Mouse (Mus musculus): Measurements from ENCODE around the gene Il4. TPM values are rescaled to one million over a fixed set of nuclear protein-coding genes. Genes with fewer than 3 reads are reported as not detected.

Il4 gene
- polyA plus RNA-seq, 1 experiment = not detected

GRCm38 (mm10) chr11:53588279-53588678 lies 30.2 kb downstream of the Il4 start:
- no peak overlapping the region for H3K4me3 ChIP-seq (ENCODE audit: control insufficient read depth, low read depth, low read length)
- no peaks in the 10 kb centered on the region for H3K27me3 ChIP-seq (ENCODE audit: control insufficient read depth, insufficient read depth, low read length)
- H3K36me3 ChIP-seq (ENCODE audit: control insufficient read depth, insufficient read depth, low read length) = peaks cover 8% of the 10 kb centered on the region
- no peak overlapping the region for H3K27ac ChIP-seq (ENCODE audit: control insufficient read depth, insufficient read depth, low read depth, low read length)
- TF ChIP-seq CTCF (IDR thresholded peaks at IDR 0.05; ENCODE audit: control insufficient read depth, insufficient read depth, insufficient replicate concordance, low read depth, low read length) (no peak), POLR2A (IDR thresholded peaks at IDR 0.05; ENCODE audit: control insufficient read depth, low read depth, low read length) (no peak)
- H3K4me1 ChIP-seq (ENCODE audit: control insufficient read depth, insufficient read depth, low read length) = no peaks in the 10 kb centered on the region

GRCm38 (mm10) chr11:53585510-53585909 lies 33.0 kb downstream of the Il4 start:
- Histone ChIP-seq H3K4me3 (ENCODE audit: control insufficient read depth, low read depth, low read length) (no peak overlapping the region), H3K27me3 (ENCODE audit: control insufficient read depth, insufficient read depth, low read length) (no peaks in the 10 kb centered on the region), H3K36me3 (ENCODE audit: control insufficient read depth, insufficient read depth, low read length) (peaks cover 8% of the 10 kb centered on the region), H3K4me1 (ENCODE audit: control insufficient read depth, insufficient read depth, low read length) (no peaks in the 10 kb centered on the region), H3K27ac (ENCODE audit: control insufficient read depth, insufficient read depth, low read depth, low read length) (no peak overlapping the region)
- TF ChIP-seq CTCF (IDR thresholded peaks at IDR 0.05; ENCODE audit: control insufficient read depth, insufficient read depth, insufficient replicate concordance, low read depth, low read length) (no peak), POLR2A (IDR thresholded peaks at IDR 0.05; ENCODE audit: control insufficient read depth, low read depth, low read length) (no peak)

GRCm38 (mm10) chr11:53584849-53585248 lies 33.6 kb downstream of the Il4 start:
- TF ChIP-seq POLR2A (IDR thresholded peaks at IDR 0.05; ENCODE audit: control insufficient read depth, low read depth, low read length) (no peak), CTCF (IDR thresholded peaks at IDR 0.05; ENCODE audit: control insufficient read depth, insufficient read depth, insufficient replicate concordance, low read depth, low read length) (no peak)
- Histone ChIP-seq H3K36me3 (ENCODE audit: control insufficient read depth, insufficient read depth, low read length) (peaks cover 8% of the 10 kb centered on the region), H3K4me1 (ENCODE audit: control insufficient read depth, insufficient read depth, low read length) (no peaks in the 10 kb centered on the region), H3K4me3 (ENCODE audit: control insufficient read depth, low read depth, low read length) (no peak overlapping the region), H3K27me3 (ENCODE audit: control insufficient read depth, insufficient read depth, low read length) (no peaks in the 10 kb centered on the region), H3K27ac (ENCODE audit: control insufficient read depth, insufficient read depth, low read depth, low read length) (no peak overlapping the region)

GRCm38 (mm10) chr11:53583151-53583550 lies 35.3 kb downstream of the Il4 start:
- peaks cover 6% of the 10 kb centered on the region for H3K36me3 ChIP-seq (ENCODE audit: control insufficient read depth, insufficient read depth, low read length)
- no peak overlapping the region for H3K27ac ChIP-seq (ENCODE audit: control insufficient read depth, insufficient read depth, low read depth, low read length)
- H3K27me3 ChIP-seq (ENCODE audit: control insufficient read depth, insufficient read depth, low read length) = no peaks in the 10 kb centered on the region
- H3K4me3 ChIP-seq (ENCODE audit: control insufficient read depth, low read depth, low read length) = no peak overlapping the region
- H3K4me1 ChIP-seq (ENCODE audit: control insufficient read depth, insufficient read depth, low read length) = no peaks in the 10 kb centered on the region
- TF ChIP-seq CTCF (IDR thresholded peaks at IDR 0.05; ENCODE audit: control insufficient read depth, insufficient read depth, insufficient replicate concordance, low read depth, low read length) (no peak), POLR2A (IDR thresholded peaks at IDR 0.05; ENCODE audit: control insufficient read depth, low read depth, low read length) (no peak)

- peaks cover 6% of the 10 kb centered on the region for H3K36me3 ChIP-seq (ENCODE audit: control insufficient read depth, insufficient read depth, low read length)
- no peaks in the 10 kb centered on the region for H3K4me1 ChIP-seq (ENCODE audit: control insufficient read depth, insufficient read depth, low read length)
- TF ChIP-seq CTCF (IDR thresholded peaks at IDR 0.05; ENCODE audit: control insufficient read depth, insufficient read depth, insufficient replicate concordance, low read depth, low read length) (no peak), POLR2A (IDR thresholded peaks at IDR 0.05; ENCODE audit: control insufficient read depth, low read depth, low read length) (no peak)
- H3K27me3 ChIP-seq (ENCODE audit: control insufficient read depth, insufficient read depth, low read length) = no peaks in the 10 kb centered on the region
- no peak overlapping the region for H3K4me3 ChIP-seq (ENCODE audit: control insufficient read depth, low read depth, low read length)
- H3K27ac ChIP-seq (ENCODE audit: control insufficient read depth, insufficient read depth, low read depth, low read length) = no peak overlapping the region
These were observed 37.9 kb downstream of the Il4 start for GRCm38 (mm10) chr11:53580562-53580961.

- TF ChIP-seq POLR2A (IDR thresholded peaks at IDR 0.05; ENCODE audit: control insufficient read depth, low read depth, low read length) = no peak; the same call in none of the 2 replicates
- no peak for TF ChIP-seq CTCF (IDR thresholded peaks at IDR 0.05; ENCODE audit: control insufficient read depth, insufficient read depth, insufficient replicate concordance, low read depth, low read length)
- Histone ChIP-seq H3K36me3 (ENCODE audit: control insufficient read depth, insufficient read depth, low read length) (peaks cover 1% of the 10 kb centered on the region), H3K27ac (ENCODE audit: control insufficient read depth, insufficient read depth, low read depth, low read length) (peak within 1 kb of the TSS; percentile 95), H3K27me3 (ENCODE audit: control insufficient read depth, insufficient read depth, low read length) (no peaks in the 10 kb centered on the region), H3K4me3 (ENCODE audit: control insufficient read depth, low read depth, low read length) (peak within 1 kb of the TSS; percentile 97), H3K4me1 (ENCODE audit: control insufficient read depth, insufficient read depth, low read length) (peaks cover 2% of the 10 kb centered on the region; the same call in 1 of the 2 replicates)
These were observed 51.0 kb downstream of the Il4 start, which contains the start of gene Kif3a for GRCm38 (mm10) chr11:53567224-53568014. TSS of gene Kif3a (plus strand) at chr11:53567379.

GRCm38 (mm10) chr11:53566646-53567045 lies 51.8 kb downstream of the Il4 start:
- Histone ChIP-seq H3K4me3 (ENCODE audit: control insufficient read depth, low read depth, low read length) (peak overlapping the region; percentile 97), H3K27ac (ENCODE audit: control insufficient read depth, insufficient read depth, low read depth, low read length) (peak overlapping the region; percentile 24; the same call in 1 of the 2 replicates), H3K4me1 (ENCODE audit: control insufficient read depth, insufficient read depth, low read length) (peaks cover 2% of the 10 kb centered on the region; the same call in 1 of the 2 replicates), H3K36me3 (ENCODE audit: control insufficient read depth, insufficient read depth, low read length) (peaks cover 1% of the 10 kb centered on the region), H3K27me3 (ENCODE audit: control insufficient read depth, insufficient read depth, low read length) (no peaks in the 10 kb centered on the region)
- TF ChIP-seq CTCF (IDR thresholded peaks at IDR 0.05; ENCODE audit: control insufficient read depth, insufficient read depth, insufficient replicate concordance, low read depth, low read length) = no peak
- no peak for TF ChIP-seq POLR2A (IDR thresholded peaks at IDR 0.05; ENCODE audit: control insufficient read depth, low read depth, low read length)

Data from testis, adult 2 months (tissue).